Mouse (Mus musculus) CH12.LX (cell line): ENCODE data around the gene Ly6g6d. TPM values are rescaled to one million over a fixed set of nuclear protein-coding genes. Genes with fewer than 3 reads are reported as not detected.

Experiments
- DNase-seq: peaks from one replicate; pipeline ENCODE4 v3.0.0-alpha.2; 2013; ENCODE audit errors: extremely low read depth
- H3K27ac ChIP-seq: 2 replicates; pipeline ENCODE4 v1.5.1; 2012; ENCODE audit warnings: low read depth, mild to moderate bottlenecking, control low read depth, moderate library complexity; ENCODE audit not compliant: insufficient read depth
- H3K27me3 ChIP-seq: replicated peaks from 2 replicates; pipeline ENCODE3; 2012; ENCODE audit warnings: inconsistent platforms
- H3K36me3 ChIP-seq, 2 experiments: replicated peaks in 1 of 2; 2 replicates each; pipeline versions ENCODE3 to v1.6.1; 2012; ENCODE audit warnings: inconsistent platforms in 1 of 2, low read length in 1 of 2, mild to moderate bottlenecking in 1 of 2, mixed read lengths in 1 of 2, moderate library complexity in 1 of 2; ENCODE audit not compliant: control insufficient read depth in 1 of 2, insufficient read depth in 1 of 2
- H3K4me1 ChIP-seq, 2 experiments: 2 replicates each; pipeline ENCODE4 v1.6.1; 2012; ENCODE audit warnings: inconsistent platforms in 1 of 2, moderate library complexity in 1 of 2; ENCODE audit not compliant: insufficient read depth in 2 of 2, control insufficient read depth in 1 of 2
- H3K4me2 ChIP-seq: 2 replicates; pipeline ENCODE4 v1.6.1; 2012; ENCODE audit warnings: low read depth, mild to moderate bottlenecking, control low read depth; ENCODE audit not compliant: poor library complexity, insufficient read depth, severe bottlenecking
- H3K4me3 ChIP-seq, 3 experiments: fragments of 150-350 bp in 1 of 3; sonication (generic) in 1 of 3; replicated peaks in 1 of 3; 2 replicates each; pipeline versions ENCODE3 to v1.5.1; 2011 to 2012; ENCODE audit warnings: low read depth in 2 of 3, low read length in 2 of 3, mild to moderate bottlenecking in 2 of 3, moderate library complexity in 2 of 3, control low read depth in 1 of 3, improper control_type of control experiment in 1 of 3, inconsistent platforms in 1 of 3, mixed read lengths in 1 of 3; ENCODE audit not compliant: poor library complexity in 1 of 3
- H3K79me2 ChIP-seq: replicated peaks from 2 replicates; pipeline ENCODE4 v1.6.1; 2012; ENCODE audit warnings: mild to moderate bottlenecking, moderate library complexity; ENCODE audit not compliant: control insufficient read depth, poor library complexity, insufficient read depth, severe bottlenecking; ENCODE audit errors: extremely low read depth
- H3K9ac ChIP-seq: 2 replicates; pipeline ENCODE4 v1.6.1; 2012; ENCODE audit warnings: low read depth, mild to moderate bottlenecking, control low read depth, moderate library complexity; ENCODE audit not compliant: insufficient read depth
- H3K9me3 ChIP-seq: replicated peaks from 2 replicates; pipeline ENCODE3; 2012; ENCODE audit warnings: low read length, inconsistent platforms, mixed read lengths
- BHLHE40 ChIP-seq: IDR thresholded peaks from 2 replicates; pipeline ENCODE4 v1.6.1; 2011; ENCODE audit warnings: mild to moderate bottlenecking, low read depth, low read length, improper control_type of control experiment
- CTCF ChIP-seq, 2 experiments: IDR thresholded peaks in 1 of 2; conservative IDR thresholded peaks in 1 of 2; 2 replicates each; pipeline ENCODE4 v1.5.1; 2011 to 2012; ENCODE audit warnings: low read depth in 2 of 2, low read length in 2 of 2, improper control_type of control experiment in 1 of 2, inconsistent platforms in 1 of 2, mild to moderate bottlenecking in 1 of 2, moderate library complexity in 1 of 2
- E2F4 ChIP-seq: IDR thresholded peaks from 2 replicates; pipeline ENCODE4 v1.6.1; 2011; ENCODE audit warnings: low read depth, low read length, improper control_type of control experiment; ENCODE audit not compliant: insufficient replicate concordance
- ELF1 ChIP-seq: IDR thresholded peaks from 2 replicates; pipeline ENCODE4 v1.6.1; 2014; ENCODE audit warnings: low read depth, mild to moderate bottlenecking, inconsistent platforms, low read length, improper control_type of control experiment
- EP300 ChIP-seq: IDR thresholded peaks from 2 replicates; pipeline ENCODE4 v1.6.1; 2011; ENCODE audit warnings: low read length, improper control_type of control experiment
- ETS1 ChIP-seq: conservative IDR thresholded peaks from 2 replicates; pipeline ENCODE4 v1.6.1; 2012; ENCODE audit warnings: low read depth, mild to moderate bottlenecking, inconsistent platforms, low read length, improper control_type of control experiment, moderate library complexity
- HCFC1 ChIP-seq: IDR thresholded peaks from 2 replicates; pipeline ENCODE4 v1.6.1; 2012; ENCODE audit warnings: low read depth, mild to moderate bottlenecking, inconsistent platforms, low read length, improper control_type of control experiment
- IRF4 ChIP-seq: IDR thresholded peaks from 2 replicates; pipeline ENCODE4 v1.6.1; 2014; ENCODE audit warnings: low read depth, mild to moderate bottlenecking, inconsistent platforms, low read length, improper control_type of control experiment
- JUN ChIP-seq: IDR thresholded peaks from 2 replicates; pipeline ENCODE4 v1.6.1; 2011; ENCODE audit warnings: low read depth, mild to moderate bottlenecking, low read length, improper control_type of control experiment, moderate library complexity; ENCODE audit not compliant: insufficient read depth
- JUND ChIP-seq: conservative IDR thresholded peaks from 2 replicates; pipeline ENCODE4 v1.6.1; 2011; ENCODE audit warnings: low read depth, low read length, improper control_type of control experiment
- MAX ChIP-seq: IDR thresholded peaks from 2 replicates; pipeline ENCODE4 v1.6.1; 2011; ENCODE audit warnings: low read length, improper control_type of control experiment
- MEF2A ChIP-seq: IDR thresholded peaks from 2 replicates; pipeline ENCODE4 v1.6.1; 2014; ENCODE audit warnings: low read depth, mild to moderate bottlenecking, inconsistent platforms, low read length, improper control_type of control experiment, borderline replicate concordance
- MXI1 ChIP-seq: IDR thresholded peaks from 2 replicates; pipeline ENCODE4 v1.6.1; 2011; ENCODE audit warnings: mild to moderate bottlenecking, low read depth, low read length, improper control_type of control experiment
- MYC ChIP-seq: IDR thresholded peaks from 2 replicates; pipeline ENCODE4 v1.6.1; 2011; ENCODE audit warnings: low read depth, mild to moderate bottlenecking, improper control_type of control experiment, low read length
- NELFE ChIP-seq: IDR thresholded peaks from 2 replicates; pipeline ENCODE4 v1.6.1; 2011; ENCODE audit warnings: low read depth, low read length, improper control_type of control experiment
- POLR2A ChIP-seq: IDR thresholded peaks from 2 replicates; pipeline ENCODE4 v1.6.1; 2011; ENCODE audit warnings: low read depth, mild to moderate bottlenecking, improper control_type of control experiment, low read length
- RCOR1 ChIP-seq: conservative IDR thresholded peaks from 2 replicates; pipeline ENCODE4 v1.6.1; 2012; ENCODE audit warnings: low read depth, mild to moderate bottlenecking, inconsistent platforms, low read length, improper control_type of control experiment
- SMC3 ChIP-seq: IDR thresholded peaks from 2 replicates; pipeline ENCODE4 v1.6.1; 2011; ENCODE audit warnings: low read depth, low read length, improper control_type of control experiment
- TBP ChIP-seq: conservative IDR thresholded peaks from 2 replicates; pipeline ENCODE4 v1.6.1; 2011; ENCODE audit warnings: low read depth, low read length, improper control_type of control experiment
- USF1 ChIP-seq: IDR thresholded peaks from 2 replicates; pipeline ENCODE4 v1.6.1; 2014; ENCODE audit warnings: low read depth, mild to moderate bottlenecking, inconsistent platforms, low read length, improper control_type of control experiment
- USF2 ChIP-seq: conservative IDR thresholded peaks from 2 replicates; pipeline ENCODE4 v1.6.1; 2011; ENCODE audit warnings: low read depth, low read length, improper control_type of control experiment
- ZC3H11A ChIP-seq: IDR thresholded peaks from 2 replicates; pipeline ENCODE4 v1.6.1; 2012; ENCODE audit warnings: low read depth, mild to moderate bottlenecking, inconsistent platforms, low read length, improper control_type of control experiment
- ZKSCAN1 ChIP-seq: IDR thresholded peaks from 2 replicates; pipeline ENCODE4 v1.6.1; 2012; ENCODE audit warnings: low read depth, inconsistent platforms, low read length, improper control_type of control experiment, borderline replicate concordance
- ZMIZ1 ChIP-seq: IDR thresholded peaks from 2 replicates; pipeline ENCODE4 v1.6.1; 2012; ENCODE audit warnings: low read depth, mild to moderate bottlenecking, inconsistent platforms, low read length, improper control_type of control experiment
- ZNF384 ChIP-seq: IDR thresholded peaks from 2 replicates; pipeline ENCODE4 v1.6.1; 2012; ENCODE audit warnings: low read depth, low read length, improper control_type of control experiment, inconsistent platforms
- dilution Hi-C: fragments of 300-500 bp; cut with MboI; formaldehyde crosslinking; loops from 2 replicates; pipeline ENCODE4 v1.14.3; 2020; ENCODE audit warnings: low sequenced_read_pairs; ENCODE audit not compliant: extremely low pct_unique_long_range_greater_than_20kb, extremely low pct_ligation_motif_present
- in situ Hi-C: fragments of 300-500 bp; cut with MboI; formaldehyde crosslinking; loops from 3 replicates; pipeline ENCODE4 v1.14.3; 2019; ENCODE audit warnings: low sequenced_read_pairs, low pct_ligation_motif_present, low pct_unique_long_range_greater_than_20kb, mixed read lengths
- polyA plus RNA-seq: library from polyadenylated mRNA; unstranded; fragments of >175 nt; gene quantifications from 2 replicates; pipeline ENCODE4 v1.2.1, GENCODE M21; 2012; ENCODE audit warnings: low read depth; ENCODE audit not compliant: insufficient read length
- total RNA-seq, 2 experiments: library from RNA; depleted of rRNA; stranded (reverse); fragments of 300-350 nt in 1 of 2; fragments of >200 nt in 1 of 2; gene quantifications; 2 replicates each; pipeline ENCODE4 v1.2.3; 2012 to 2014

The Ly6g6d gene
- total and polyA plus RNA-seq, 3 experiments = 0.44 TPM; not detected in 2

DNA sequence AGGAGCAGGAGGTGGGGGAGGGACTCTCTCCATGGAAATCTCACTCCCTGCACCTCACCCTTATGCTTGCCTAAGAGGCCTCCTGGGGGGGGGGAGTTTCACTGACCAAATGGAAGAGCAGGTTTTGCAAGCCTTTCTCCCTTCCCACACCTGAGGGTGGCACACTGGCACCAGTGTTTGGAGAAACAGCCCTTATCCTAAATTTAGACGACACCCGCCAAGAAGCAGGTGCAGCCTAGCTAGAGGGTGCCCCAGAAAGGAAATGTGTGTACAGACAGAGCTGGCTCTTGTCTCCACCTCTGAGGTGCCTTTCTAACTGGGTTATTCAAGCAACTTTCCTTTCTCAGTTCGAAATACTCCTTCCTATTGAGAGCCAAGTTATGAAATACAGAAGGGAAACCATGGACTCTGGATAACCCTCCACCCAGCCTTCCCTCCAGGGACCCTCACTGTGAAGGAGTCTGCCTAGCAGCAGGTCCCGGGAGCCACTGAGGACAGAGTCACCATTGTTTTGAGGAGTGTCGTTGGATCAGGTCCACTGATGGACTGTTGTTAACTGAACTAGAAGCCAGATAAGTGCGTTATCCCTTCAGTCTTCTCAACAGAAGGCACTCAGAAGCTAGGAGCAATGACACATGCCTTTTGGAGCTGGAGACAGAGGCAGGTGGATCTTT is 7.2 kb downstream of the Ly6g6d start:
- no peak overlapping the region for H3K9ac ChIP-seq

DNA sequence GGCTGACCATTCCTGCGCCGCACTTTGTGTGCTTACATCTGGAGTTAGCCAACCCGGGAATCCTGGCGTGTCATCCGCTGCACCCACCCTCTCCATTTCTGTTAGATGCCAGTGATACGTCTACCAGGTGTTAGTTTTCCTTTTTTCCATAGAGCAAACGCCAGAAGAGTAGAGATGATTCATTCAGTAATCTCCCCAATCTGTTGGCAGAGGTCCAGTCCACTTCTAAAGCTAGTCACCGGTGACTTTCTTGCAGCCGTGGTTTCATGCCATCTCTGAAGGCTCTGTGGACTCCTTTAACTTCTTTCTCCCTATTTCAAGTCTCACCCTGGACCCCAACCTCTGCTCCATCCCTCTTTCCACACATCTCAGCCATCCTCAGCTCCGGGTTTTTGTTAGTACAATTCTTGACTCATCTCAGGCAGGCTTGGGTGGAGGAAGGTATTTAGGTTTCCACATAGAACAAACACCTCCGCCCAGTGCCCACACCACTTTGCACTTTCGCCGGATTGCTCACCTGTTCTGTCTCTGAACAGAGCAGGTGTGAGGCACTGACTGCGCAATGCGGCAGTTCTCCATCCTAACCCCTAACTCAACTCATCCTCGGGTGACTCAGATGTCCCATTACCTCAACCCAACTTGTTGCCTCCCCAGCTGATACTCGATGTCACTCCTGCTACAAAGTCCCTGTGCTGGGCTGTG is 9.5 kb downstream of the Ly6g6d start:
- dilution Hi-C loops = no loop called here
- peaks cover 0 to 12% of the 10 kb centered on the region in 2 experiments for H3K36me3 ChIP-seq
- H3K9ac ChIP-seq = no peak overlapping the region
- no peaks in the 10 kb centered on the region for H3K9me3 ChIP-seq
- H3K79me2 ChIP-seq = no peaks in the 10 kb centered on the region
- no peak overlapping the region for H3K4me3 ChIP-seq
- no peak for DNase-seq
- TF ChIP-seq BHLHE40 (no peak), TBP (no peak), ETS1 (no peak), HCFC1 (no peak), CTCF (conservative IDR thresholded peaks at IDR 0.05 in 1 of 2, IDR thresholded peaks at IDR 0.05 in 1 of 2; ENCODE audit: low read depth in 2 of 2, low read length in 2 of 2) (no peak), USF1 (no peak), MAX (no peak), POLR2A (no peak), RCOR1 (no peak), ZNF384 (no peak), ZKSCAN1 (no peak), MXI1 (no peak), ZMIZ1 (no peak), EP300 (no peak), ZC3H11A (no peak), NELFE (no peak), SMC3 (no peak)
- TF ChIP-seq, all 38 proteins: peak for 0
- in situ Hi-C loops = loop anchor here (5.0 kb wide), 1 partner anchor 46 kb away; no protein-coding TSS in a partner anchor
- no peak overlapping the region for H3K27ac ChIP-seq
- H3K4me1 ChIP-seq = 0 out of 4 replicates have a peak, but pooled peaks cover 2 to 4% of the 10 kb centered on the region in 2 experiments
- H3K4me2 ChIP-seq = no peak overlapping the region
- H3K27me3 ChIP-seq = no peaks in the 10 kb centered on the region

More for the DNA sequence above, 7.2 kb downstream of the Ly6g6d start:
- in situ Hi-C loops (no loop called here), dilution Hi-C loops (no loop called here)
- Histone ChIP-seq H3K27me3 (no peaks in the 10 kb centered on the region), H3K4me3 (no peak overlapping the region), H3K27ac (no peak overlapping the region), H3K4me1 (0 out of 4 replicates have a peak, but pooled peaks cover 2 to 4% of the 10 kb centered on the region in 2 experiments), H3K9me3 (no peaks in the 10 kb centered on the region), H3K4me2 (no peak overlapping the region), H3K36me3 (no peaks in the 10 kb centered on the region), H3K79me2 (no peaks in the 10 kb centered on the region)
- TF ChIP-seq MXI1 = no peak
- no peak for TF ChIP-seq CTCF (conservative IDR thresholded peaks at IDR 0.05 in 1 of 2, IDR thresholded peaks at IDR 0.05 in 1 of 2; ENCODE audit: low read depth in 2 of 2, low read length in 2 of 2)
- no peak for TF ChIP-seq MEF2A
- TF ChIP-seq IRF4 = no peak
- no peak for TF ChIP-seq ZMIZ1
- no peak for TF ChIP-seq MYC
- TF ChIP-seq POLR2A = no peak
- no peak for TF ChIP-seq SMC3
- TF ChIP-seq ETS1 = no peak
- TF ChIP-seq JUN = no peak
- no peak for TF ChIP-seq ELF1
- no peak for TF ChIP-seq E2F4
- no peak for TF ChIP-seq JUND
- no peak for TF ChIP-seq USF2
- DNase-seq = no peak
